Mouse (Mus musculus): ENCODE results near the gene Hlx. TPM values are rescaled to one million over a fixed set of nuclear protein-coding genes. Genes with fewer than 3 reads are reported as not detected.

Gene Hlx
- polyA plus RNA-seq, 2 experiments = 16.2 to 21.8 TPM

DNA sequence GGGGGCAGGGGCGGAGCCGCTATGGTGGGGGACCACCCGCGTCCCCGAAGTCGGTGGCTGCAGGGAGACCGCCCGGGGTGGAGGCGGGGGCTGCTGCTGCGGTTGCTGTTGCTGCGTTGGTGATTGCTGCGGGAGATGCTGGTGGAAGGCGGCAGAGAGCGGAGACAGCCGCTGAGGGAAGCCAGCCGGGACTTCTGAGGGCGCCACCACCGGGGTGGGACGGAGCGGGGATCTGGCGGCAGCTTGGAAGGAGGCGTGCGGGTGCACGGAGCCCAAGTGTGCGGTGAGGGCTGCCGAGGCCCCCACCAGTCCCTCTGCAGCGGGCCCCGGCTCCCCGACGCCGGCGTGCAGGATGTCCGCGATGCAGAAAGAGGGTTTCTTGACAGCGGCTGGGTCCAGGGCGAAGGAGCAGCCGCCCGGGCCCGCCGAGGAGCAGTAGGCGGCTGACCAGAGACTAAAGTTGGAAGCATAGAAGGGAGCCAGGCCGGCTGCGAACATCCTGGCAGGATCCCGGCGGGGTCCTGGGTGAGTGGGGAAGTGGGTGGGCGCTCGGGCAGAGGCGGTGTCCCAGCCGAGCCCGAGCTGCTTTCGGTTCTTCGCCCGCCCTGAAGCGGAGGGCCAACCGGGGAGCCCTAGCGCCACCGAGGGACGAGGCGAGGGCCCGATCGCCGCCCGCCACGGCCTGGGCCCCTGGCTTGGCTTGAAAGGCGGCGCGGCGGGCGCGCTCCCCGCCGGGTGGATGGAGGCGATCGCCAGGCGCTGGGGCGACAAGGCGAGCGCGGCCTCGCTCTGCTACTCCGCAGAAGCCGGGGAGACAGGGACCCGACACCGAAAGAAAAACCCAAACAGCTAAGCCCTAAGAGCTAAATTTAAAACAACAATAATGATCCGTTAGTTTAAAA lies 524 bp downstream of the Hlx start:
- DNase-seq (ENCODE audit: low spot score) (no peak), ATAC-seq (ENCODE audit: low FRiP score, low read depth) (peak; percentile 50; the same call in 1 of the 2 replicates)
- Histone ChIP-seq H3K36me3 (ENCODE audit: control insufficient read depth, insufficient read depth, low read length) (no peaks in the 10 kb centered on the region; the same call in 1 of the 2 replicates), H3K4me1 (ENCODE audit: control insufficient read depth, insufficient read depth, low read length) (peaks cover 16% of the 10 kb centered on the region), H3K4me2 (replicated peaks; ENCODE audit: low read depth, low read length, severe bottlenecking) (peak overlapping the region; percentile 93), H3K9ac (ENCODE audit: low read depth, low read length, severe bottlenecking) (peak overlapping the region; percentile 82), H3K9me3 (ENCODE audit: control insufficient read depth, low read length) (no peaks in the 10 kb centered on the region), H3K27ac (replicated peaks; ENCODE audit: low read depth, low read length) (peak overlapping the region; percentile 78), H3K27me3 (ENCODE audit: control insufficient read depth, insufficient read depth, low read length) (peaks cover 82% of the 10 kb centered on the region), H3K4me3 (replicated peaks; ENCODE audit: low read length) (peak overlapping the region; percentile 60)
- 0% methylated on average over 69 of the region's 85 CpGs for WGBS
- TF ChIP-seq POLR2A (IDR thresholded peaks at IDR 0.05; ENCODE audit: borderline replicate concordance, extremely low read depth, insufficient read depth, insufficient read length) = no peak

DNA sequence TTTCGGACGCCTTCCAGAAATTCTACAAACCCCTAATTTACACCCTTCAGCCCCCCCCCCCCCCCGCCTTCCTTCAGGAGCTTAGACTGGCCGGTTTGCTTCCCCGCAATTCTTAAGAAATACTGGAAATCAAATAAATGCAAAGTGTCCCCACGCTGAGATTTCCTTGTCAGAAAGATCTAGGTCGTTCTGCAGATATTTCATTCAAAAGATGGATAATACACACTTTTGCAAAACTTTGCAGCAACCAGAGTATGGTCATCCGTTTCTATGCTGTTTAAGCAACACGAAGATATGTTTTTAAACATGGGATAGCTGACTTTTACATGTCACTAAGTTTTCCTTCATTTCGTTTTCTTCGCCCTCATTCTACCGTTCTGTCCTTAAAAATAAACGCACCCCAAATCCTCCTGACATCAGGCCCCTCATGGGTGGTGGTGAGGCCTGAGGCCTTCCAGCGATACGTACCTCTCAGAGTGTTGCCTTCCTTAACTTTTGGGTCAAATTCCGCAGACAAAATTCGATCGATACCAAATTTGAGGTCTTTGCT lies 1.3 kb downstream of the Hlx start:
- Histone ChIP-seq H3K27me3 (ENCODE audit: control insufficient read depth, insufficient read depth, low read length) (peaks cover 82% of the 10 kb centered on the region), H3K4me3 (replicated peaks; ENCODE audit: low read length) (peak overlapping the region; percentile 60), H3K9ac (ENCODE audit: low read depth, low read length, severe bottlenecking) (peak overlapping the region; percentile 82), H3K9me3 (ENCODE audit: control insufficient read depth, low read length) (no peaks in the 10 kb centered on the region), H3K36me3 (ENCODE audit: control insufficient read depth, insufficient read depth, low read length) (no peaks in the 10 kb centered on the region; the same call in 1 of the 2 replicates), H3K27ac (replicated peaks; ENCODE audit: low read depth, low read length) (peak overlapping the region; percentile 78), H3K4me2 (replicated peaks; ENCODE audit: low read depth, low read length, severe bottlenecking) (peak overlapping the region; percentile 93), H3K4me1 (ENCODE audit: control insufficient read depth, insufficient read depth, low read length) (peaks cover 18% of the 10 kb centered on the region)
- no peak for DNase-seq (ENCODE audit: low spot score)
- 4% methylated on average over 18 of the region's 18 CpGs for WGBS
- no peak for TF ChIP-seq POLR2A (IDR thresholded peaks at IDR 0.05; ENCODE audit: borderline replicate concordance, extremely low read depth, insufficient read depth, insufficient read length)
- no peak for ATAC-seq (ENCODE audit: low FRiP score, low read depth)

DNA sequence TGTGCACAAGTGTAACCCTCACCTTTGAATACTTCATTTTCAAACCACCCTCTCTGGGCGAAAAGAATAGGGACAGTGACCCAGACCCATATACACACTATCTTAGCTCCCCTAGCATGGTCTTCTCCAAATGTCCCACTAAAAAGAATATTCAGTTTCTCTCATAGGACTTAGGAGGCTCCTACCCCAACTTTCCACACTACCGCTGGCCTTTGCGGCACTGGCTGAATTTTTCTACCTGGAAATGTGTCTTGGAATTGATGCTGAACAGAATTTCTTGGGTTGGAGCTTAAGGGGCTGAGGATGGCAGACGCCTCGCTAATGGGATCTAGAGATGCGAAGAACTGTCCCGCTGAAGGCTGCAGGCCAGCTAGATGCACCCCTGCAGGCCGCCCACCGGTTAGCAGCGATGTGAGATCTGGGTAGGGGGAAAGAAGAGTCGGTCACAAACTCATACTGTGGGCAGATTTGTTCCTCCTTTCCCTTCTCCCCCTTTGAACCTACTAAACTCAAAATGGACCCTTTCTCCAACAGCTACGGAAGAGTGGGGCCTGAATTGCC lies 1.9 kb downstream of the Hlx start:
- H3K27me3 ChIP-seq (ENCODE audit: control insufficient read depth, insufficient read depth, low read length) = peaks cover 82% of the 10 kb centered on the region
- 11% methylated on average over 12 of the region's 12 CpGs for WGBS
- no peaks in the 10 kb centered on the region; the same call in 1 of the 2 replicates for H3K36me3 ChIP-seq (ENCODE audit: control insufficient read depth, insufficient read depth, low read length)
- H3K4me3 ChIP-seq (replicated peaks; ENCODE audit: low read length) = peak overlapping the region; percentile 60
- peak overlapping the region; percentile 82 for H3K9ac ChIP-seq (ENCODE audit: low read depth, low read length, severe bottlenecking)
- peak overlapping the region; percentile 93 for H3K4me2 ChIP-seq (replicated peaks; ENCODE audit: low read depth, low read length, severe bottlenecking)
- peaks cover 18% of the 10 kb centered on the region for H3K4me1 ChIP-seq (ENCODE audit: control insufficient read depth, insufficient read depth, low read length)
- no peaks in the 10 kb centered on the region for H3K9me3 ChIP-seq (ENCODE audit: control insufficient read depth, low read length)
- H3K27ac ChIP-seq (replicated peaks; ENCODE audit: low read depth, low read length) = peak overlapping the region; percentile 78
- DNase-seq (ENCODE audit: low spot score) = no peak
- TF ChIP-seq POLR2A (IDR thresholded peaks at IDR 0.05; ENCODE audit: borderline replicate concordance, extremely low read depth, insufficient read depth, insufficient read length) = no peak
- no peak for ATAC-seq (ENCODE audit: low FRiP score, low read depth)

DNA sequence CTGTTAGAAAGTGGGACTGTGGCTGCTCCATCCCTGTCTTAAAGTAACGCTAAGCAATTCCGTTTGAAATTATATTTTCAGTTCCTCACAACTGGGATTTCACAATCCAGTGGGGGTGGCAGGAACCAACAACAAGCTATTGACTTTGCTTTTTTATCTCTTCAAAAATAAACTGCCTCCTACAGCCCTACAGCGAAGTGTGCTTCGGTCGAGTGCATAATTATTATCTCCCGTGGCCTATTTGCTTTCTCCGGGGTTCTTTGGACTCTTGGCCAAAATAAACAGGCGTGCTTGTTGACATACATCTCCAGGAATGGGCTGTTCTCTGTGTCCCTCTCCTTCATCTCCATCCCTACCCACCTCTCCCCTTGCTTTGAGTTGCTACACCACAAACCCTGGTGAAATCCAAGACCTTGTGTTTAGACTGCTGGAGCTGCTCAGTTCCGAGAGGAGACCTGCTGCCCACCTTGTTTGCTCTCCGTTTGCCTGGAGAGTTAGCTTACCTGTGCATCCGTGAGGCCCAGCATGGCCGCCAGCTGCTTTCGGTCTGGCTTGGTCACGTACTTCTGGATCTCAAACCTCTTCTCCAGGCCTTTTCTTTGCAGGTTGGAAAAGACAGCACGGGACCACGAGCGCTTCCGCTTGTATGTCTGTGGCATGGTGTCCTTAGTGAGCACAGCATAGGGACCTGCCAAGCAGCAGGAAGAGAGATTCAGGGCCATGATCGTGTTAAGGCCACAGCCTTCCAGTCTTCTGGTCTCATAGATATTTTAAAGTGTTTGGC lies 2.9 kb downstream of the Hlx start:
- peak overlapping the region; percentile 82 for H3K9ac ChIP-seq (ENCODE audit: low read depth, low read length, severe bottlenecking)
- no peak overlapping the region for H3K27ac ChIP-seq (replicated peaks; ENCODE audit: low read depth, low read length)
- TF ChIP-seq POLR2A (IDR thresholded peaks at IDR 0.05; ENCODE audit: borderline replicate concordance, extremely low read depth, insufficient read depth, insufficient read length) = no peak
- H3K4me1 ChIP-seq (ENCODE audit: control insufficient read depth, insufficient read depth, low read length) = peaks cover 18% of the 10 kb centered on the region
- DNase-seq (ENCODE audit: low spot score) (no peak), ATAC-seq (ENCODE audit: low FRiP score, low read depth) (no peak)
- peak overlapping the region; percentile 93 for H3K4me2 ChIP-seq (replicated peaks; ENCODE audit: low read depth, low read length, severe bottlenecking)
- H3K27me3 ChIP-seq (ENCODE audit: control insufficient read depth, insufficient read depth, low read length) = peaks cover 84% of the 10 kb centered on the region
- H3K36me3 ChIP-seq (ENCODE audit: control insufficient read depth, insufficient read depth, low read length) = no peaks in the 10 kb centered on the region; the same call in 1 of the 2 replicates
- H3K4me3 ChIP-seq (replicated peaks; ENCODE audit: low read length) = peak overlapping the region; percentile 60
- WGBS = 14% methylated on average over 19 of the region's 19 CpGs
- H3K9me3 ChIP-seq (ENCODE audit: control insufficient read depth, low read length) = no peaks in the 10 kb centered on the region
